Mouse (Mus musculus) ZHBTc4 (cell line): ENCODE data around the gene Loxl3.
A peak's percentile ranks its signal among the peaks of the same experiment; 100 is the strongest.

Experiments
- DNase-seq: peaks from one replicate; pipeline ENCODE4 v3.0.0-alpha.2; 2011; ENCODE audit warnings: low read depth, low spot score

Gene Loxl3

DNA sequence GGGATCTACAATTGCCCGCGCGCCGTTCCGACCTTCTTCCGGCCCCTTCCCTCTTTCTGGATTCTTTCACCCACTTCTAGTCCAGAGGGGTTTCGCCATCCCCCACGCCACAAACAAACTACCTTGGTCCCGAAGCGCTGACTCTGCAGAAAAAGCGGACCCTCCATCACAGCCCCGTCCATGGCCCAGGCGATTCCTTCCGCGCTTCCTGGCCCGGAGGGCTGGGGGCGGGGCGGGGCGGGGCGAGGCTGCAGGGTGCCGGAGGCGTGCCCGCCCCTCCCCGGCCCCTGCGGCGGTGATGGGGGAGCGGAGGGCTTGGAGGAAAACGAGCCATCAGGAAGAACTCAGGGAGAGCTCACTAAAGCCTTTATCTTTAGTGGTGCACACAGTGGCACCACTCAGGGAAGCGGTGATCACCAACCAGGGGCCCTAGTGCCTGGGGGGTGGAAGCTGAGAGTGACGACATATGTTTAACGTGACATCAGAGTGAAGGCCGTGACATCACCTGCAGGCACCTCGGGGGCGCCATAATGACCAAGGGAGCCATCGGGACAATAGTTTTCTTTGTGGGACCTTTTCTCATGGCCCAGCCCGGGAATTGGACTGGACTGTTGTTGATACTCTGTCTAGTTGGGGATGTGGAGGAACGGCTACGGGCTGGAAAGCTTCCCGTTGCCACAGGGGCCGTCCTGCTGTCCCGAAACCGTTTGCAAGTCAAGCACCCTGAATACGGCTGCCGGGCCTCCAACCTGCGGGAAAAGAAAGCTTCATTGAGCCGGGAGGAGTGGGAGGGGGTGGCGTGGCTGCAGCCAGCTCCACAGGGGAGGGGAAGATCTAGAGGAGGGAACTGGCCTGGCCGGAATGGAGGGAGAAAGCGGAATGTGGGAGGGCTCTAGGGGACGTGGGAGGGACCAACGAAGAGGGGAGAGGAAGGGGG is at the start of gene Loxl3, which contains the start of gene Dok1:
TSS of gene Loxl3 (plus strand) at position 925 of the 937 bp plus-strand sequence.
TSS of gene Dok1 (minus strand) at position 223 of the 937 bp plus-strand sequence.
- DNase-seq, result peak; percentile 91

DNA sequence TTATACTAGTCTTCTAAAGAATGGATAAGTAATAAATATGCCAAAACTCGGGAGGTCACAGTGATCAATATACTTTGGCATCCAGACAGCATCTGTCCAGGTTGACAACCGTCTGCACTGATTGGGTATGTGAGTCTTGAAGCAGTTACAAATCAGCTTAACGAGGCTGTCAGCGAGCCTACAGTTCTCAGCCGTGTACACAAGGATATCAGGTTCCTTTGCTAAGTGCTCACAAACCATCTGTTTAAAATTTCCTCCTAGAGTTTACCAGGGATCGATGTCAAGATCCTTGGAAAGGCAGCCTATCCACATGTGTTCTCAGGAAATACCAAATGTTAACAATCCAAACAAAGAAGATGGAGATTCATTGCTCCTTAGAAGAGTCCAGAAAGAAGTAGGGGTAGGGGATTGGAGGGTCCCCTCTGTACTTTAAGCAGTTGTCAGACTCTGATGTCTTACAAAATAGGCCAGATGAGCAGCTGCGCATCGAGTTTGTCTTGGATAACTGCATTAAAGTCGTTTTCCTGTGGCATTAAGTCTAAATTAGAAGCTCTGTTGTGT is 46.5 kb upstream of the Loxl3 start:
- DNase-seq, result no peak

DNA sequence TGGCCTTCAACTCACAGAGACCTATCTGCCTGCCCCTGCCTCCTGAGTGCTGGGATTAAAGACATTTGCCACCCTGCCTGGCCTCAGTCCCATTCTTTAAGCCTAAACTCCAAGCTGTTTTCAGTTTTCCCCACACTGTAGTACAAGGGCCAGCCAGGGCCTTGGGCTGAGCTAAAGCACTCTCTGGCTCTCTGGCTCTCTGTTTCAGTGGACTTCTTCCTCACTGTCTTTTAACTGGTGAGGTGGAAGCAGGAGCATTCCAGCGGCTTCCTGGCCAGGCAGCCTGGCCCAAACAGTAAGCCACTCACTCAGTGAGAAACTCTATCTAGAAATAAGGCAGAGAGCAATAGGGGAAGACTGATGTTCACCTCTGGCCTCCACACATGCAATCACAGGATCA is 40.3 kb upstream of the Loxl3 start:
- no peak for DNase-seq

DNA sequence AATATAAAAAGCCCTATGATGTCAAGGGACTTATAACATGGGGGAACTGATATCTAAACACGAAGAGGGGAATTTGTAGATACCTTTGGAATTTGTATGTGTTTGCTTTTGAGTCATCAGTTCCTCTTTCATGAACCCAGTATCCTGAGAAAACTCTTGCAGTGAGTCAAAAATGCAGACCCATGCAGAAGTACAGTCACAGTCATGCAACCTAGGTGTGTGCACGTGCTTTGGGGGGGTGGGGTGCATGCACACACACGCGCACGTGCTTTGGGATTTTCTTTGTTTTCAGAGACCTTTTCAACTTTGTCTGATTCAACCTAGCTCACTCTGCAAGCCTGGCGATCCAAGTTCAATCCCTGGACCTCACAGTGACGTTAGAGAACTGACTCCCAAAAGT is 39.6 kb upstream of the Loxl3 start:
- no peak for DNase-seq

DNA sequence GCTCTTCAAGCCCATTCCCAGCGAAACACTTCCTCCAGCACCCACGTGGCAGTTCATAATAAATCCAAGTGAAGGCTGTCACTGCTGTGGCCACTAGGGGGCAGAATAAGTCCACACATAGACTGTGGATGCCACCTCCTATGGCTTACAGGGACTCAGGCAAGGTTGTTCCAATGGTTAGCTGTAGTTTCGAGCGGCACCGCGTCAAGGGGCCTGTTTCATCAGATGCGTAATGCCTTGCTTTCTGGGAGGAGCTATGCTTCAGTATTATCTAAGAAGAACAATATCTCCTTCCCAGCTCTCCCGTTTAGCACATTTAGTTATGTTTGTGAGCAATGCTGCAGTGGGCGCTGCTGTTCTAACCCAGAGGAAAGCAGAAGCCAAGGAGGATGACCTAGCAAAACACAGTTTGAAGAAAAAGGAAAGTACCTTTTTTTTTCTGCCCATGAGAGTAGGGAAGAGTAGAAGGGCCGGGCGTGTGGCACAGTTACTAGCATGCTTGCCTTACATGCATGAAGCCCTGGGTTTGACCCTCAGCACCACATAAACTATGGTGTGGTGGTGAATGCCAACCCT is 37.1 kb upstream of the Loxl3 start:
- DNase-seq, result peak; percentile 94

DNA sequence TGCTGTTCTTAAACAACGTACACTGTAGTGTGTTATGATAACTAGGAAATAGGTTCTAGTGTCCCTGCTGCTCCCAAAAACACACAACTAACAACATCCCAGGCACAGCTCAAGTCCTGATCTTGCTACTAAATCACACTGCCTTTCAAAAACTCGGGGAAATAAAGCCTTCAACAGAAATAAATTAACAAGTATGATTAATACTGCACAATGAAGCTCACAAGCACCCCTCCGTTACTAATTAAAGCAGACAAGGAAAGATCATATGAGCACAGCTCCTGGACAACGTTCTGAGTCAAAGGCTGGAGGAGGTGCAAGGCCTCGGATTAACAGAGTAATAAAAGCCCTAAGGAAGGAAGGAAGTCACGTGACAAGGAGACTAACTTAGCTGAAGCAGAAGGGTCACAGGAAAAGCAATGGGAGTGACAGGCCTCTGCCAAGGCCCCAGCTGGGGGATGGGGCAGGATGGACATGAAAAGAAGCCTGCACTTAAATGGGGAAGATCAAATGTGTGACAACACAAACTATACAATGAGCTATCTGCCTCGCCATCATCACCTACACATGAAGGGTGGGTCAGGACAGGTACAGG is 36.4 kb upstream of the Loxl3 start:
- no peak for DNase-seq

DNA sequence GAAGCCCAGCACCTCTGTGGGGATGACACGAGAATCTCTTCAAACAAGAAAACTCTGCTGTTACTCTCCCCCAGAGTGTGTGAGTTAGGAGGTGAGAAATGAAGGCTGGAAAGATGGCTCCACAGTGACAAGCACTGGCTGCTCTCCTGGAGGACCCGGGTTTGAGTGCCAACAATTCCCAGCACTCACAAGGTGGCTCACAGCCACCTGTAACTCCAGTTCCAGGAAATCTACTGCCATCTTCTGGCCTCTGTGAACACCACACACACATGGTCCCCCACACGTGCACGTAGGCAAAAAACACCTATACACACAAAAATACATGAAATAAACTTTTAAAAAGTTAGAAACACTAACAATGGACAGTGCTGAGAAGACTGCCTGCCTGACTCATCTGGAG is 35.6 kb upstream of the Loxl3 start:
- peak; percentile 39 for DNase-seq

DNA sequence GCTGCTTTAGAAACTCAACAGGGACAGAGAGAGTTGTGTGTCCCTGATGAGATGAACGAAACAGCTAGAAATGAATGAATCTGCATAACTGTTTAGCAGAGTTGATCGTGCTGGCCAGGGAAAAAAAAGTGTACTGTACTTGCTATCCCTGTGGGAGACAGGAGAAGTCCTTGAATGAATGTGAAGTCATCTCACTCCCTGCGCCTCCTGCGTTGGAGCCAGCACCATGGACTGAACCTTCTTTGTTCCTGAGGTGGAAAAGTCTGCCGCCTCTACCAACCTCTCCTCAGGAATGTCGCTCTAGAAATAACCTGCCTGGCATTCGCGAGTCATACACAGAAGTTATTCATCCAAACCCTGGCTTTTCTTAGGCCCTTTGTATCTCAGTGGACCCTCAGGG is 34.0 kb upstream of the Loxl3 start:
- no peak for DNase-seq

DNA sequence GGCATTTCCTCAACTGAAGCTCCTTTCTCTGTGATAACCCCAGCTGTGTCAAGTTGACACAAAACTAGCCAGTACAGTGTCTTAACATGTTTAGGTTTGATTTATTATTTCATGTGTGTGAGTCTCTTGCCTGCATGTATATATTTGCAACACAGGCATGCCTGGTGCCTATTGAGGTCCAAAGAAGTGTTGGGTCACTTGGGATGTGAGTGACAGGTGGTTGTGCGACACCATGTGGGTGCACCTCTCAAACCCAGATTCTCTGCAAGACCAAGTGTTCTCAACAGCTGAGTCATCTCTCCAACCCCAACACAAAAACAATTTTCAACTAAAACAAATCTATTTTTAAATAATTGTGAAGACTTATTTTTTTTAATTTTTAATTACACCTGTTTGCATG is 30.9 kb upstream of the Loxl3 start:
- DNase-seq, result no peak

DNA sequence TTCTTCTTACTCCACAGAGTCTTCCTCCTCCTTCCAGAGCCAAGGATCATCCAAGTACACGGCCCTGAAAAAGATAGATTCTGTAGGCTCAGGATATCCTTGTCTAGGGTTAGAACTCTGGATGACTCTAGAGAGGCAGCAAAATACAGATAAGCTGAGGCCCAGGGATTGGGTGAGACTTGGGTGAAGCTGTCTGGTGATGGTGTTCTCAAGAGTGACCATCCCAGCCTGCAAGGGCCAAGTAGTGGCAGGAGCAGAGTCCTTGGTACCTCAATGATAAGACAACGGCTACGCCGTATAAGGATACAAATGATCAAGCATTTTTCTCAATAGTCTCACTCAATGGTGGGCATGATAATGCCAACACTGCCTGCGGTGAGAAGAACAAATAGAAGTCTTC is 30.1 kb upstream of the Loxl3 start:
- no peak for DNase-seq

DNA sequence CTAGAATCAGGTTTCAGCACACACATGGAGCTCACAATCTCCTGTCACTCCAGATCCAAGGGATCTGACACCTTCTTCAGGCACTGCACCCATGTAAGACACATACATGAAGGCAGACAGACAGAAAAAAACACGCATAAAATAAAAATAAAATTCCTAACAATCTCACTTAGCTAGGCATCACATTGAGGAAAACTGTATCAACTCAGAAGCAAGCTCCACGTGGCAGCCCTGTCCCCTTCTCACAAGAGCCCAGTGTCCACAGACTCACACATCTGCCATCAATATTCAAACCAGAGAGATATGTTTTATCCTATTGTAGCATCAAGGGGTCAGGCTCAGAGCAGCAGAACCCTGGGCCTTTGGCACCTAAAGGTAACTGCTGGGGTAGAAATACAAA is 29.7 kb upstream of the Loxl3 start:
- DNase-seq, result no peak

DNA sequence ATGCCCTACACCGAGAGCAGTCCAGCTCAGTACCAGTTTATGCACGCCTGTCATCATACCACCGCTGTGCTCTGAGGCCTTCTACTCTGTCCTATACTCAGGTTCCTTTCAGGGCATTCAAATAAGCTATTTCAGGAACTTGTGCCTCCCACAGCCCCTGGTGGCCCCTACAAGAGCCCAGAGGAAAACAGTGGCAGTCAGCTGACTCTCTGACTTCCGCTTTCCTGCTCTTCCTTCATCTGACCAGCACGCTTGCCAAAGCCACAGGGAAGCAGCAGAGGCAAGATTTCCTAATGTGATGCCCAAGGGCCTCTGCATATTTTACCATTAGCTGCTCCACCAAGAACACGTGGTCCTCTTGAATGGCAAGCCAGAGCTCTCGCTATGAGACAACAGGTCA is 29.1 kb upstream of the Loxl3 start:
- no peak for DNase-seq

DNA sequence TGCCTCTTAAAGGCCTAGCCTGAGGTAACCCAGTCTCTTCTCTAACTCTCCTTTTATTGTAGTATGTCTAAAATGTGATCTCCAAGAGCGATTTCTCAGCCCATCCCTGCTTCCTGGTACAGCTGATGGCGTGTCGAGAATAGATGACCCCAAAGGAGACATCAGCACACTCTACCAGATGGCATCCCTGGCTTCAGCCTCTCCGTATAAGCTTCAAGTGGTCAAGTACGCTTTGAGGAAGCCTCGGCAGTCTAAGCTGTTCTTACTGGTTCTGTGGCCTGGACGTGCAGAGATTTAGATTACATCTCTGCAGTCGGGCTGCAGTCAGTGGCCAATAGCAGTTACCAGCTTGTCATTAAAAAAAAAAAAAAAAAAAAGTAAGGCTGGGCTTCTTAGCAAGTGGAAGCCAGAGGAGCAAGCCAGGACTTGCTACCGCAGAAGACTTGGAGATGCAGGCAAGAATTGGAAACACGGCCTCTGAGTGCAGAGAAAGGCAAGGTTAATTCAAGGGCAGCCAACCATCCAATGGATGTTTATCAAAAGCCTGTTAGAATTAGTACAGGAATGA is 28.4 kb upstream of the Loxl3 start:
- DNase-seq, result no peak

DNA sequence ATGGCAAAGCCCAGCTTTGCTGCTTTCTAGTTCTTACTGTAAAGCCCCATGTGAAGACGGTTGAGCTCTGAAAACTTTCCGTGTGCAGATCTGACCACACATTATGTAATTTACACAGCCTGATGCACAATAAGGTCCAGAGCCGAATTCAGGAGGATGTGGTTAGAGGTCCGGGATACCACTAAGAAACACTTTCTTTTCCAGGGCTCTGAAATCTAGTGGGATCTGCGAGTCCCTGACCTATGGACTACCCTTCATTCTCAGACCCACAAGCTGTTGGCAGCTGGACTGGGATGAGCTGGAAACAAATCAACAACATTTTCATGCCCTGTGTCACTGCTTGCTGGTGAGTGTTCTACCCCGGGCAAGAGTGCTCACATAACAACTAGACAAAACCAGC is 27.9 kb upstream of the Loxl3 start:
- DNase-seq, result no peak

DNA sequence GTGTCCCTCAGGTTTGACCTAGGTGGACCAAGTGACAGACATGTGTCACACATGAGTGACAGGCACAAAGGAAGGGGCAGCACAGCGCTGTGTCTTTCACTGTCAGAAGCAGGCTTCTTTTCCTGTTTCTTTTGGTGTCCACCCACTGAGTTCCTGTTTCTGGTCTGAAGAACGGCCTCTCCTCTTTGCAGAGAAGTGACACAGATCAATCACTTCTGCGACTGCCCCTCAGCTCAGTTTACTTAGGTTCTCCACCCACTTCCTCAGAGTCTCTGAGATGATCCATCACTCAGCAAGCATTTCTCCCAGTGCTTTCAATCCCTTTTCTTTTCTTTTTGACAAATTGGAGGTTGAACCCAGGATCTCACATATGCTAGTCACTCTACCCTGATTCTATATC is 25.3 kb upstream of the Loxl3 start:
- no peak for DNase-seq

DNA sequence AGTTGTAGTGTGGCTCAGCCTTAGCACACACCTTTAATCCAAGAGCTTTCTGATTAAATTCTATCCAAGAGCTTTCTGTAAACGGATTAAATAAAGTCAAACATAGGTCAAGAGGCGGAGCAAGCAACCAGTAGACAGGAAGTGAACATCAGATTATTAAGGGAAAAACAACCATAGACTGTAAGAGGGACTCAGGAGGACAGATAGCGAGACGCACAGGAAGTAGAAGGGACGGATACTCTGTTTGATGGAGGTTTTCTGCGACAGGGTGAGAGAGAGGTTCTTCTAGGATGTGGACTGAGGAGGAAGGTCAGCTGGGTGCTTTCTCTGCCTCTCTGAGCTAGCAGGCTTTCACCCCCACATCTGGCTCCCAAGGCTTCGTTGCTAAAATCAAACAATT is 24.0 kb upstream of the Loxl3 start:
- DNase-seq, result no peak

DNA sequence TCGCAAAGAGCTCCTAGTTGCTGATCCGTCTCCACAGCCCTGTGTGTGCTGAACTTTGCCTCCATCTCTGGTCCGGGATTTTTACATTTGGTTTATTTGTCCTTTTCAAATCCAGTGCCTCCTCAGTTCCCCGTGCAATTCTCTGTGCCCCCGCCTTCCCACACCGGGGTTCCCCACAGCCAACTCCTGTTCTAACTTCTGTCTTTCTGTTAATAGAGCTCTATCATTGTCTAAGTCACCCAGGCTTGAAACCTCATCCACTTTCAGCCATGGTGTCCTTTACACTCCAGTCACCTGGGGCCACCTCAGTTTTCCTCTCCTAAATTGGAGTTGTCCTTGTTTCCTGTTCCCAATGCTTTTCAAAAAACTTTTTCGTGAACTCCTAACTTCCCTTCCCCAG is 22.7 kb upstream of the Loxl3 start:
- no peak for DNase-seq

DNA sequence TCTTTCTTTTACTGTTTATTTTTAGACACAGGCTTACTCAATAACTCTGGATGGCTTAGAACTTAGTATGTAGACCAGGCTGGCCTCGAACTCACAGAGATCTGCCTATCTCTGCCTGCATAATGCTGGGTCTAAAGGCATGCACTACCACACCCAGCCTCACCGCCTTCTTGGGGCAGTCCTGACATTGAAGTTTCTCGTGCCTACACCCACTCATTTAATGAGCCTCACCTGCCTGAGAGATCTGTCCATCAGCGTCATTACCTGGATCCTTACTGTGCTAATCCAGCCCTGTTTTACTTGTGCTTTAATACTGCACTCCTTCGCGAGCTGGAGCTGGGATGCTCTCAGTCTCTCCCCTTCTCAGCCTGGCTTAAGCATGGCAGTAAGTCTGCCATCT is 22.2 kb upstream of the Loxl3 start:
- no peak for DNase-seq

DNA sequence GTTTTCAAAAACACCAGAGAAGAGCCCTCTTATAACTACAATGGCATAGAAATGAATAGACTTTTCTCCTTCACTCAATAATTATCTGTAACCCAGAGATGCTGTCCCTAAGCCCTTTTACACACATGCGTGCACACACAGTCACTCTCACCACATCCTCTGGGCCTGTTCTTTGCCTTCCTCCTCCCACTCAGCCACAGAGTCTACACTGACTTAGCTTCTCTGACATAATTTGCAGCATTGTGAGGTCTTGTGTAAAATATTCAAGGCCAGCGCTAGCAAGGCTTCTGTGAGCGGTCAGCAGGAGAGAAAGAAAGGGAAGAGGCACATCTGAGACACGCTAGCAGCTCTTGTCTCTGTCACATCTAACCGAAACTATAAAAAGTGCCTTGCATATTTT is 20.5 kb upstream of the Loxl3 start:
- no peak for DNase-seq

DNA sequence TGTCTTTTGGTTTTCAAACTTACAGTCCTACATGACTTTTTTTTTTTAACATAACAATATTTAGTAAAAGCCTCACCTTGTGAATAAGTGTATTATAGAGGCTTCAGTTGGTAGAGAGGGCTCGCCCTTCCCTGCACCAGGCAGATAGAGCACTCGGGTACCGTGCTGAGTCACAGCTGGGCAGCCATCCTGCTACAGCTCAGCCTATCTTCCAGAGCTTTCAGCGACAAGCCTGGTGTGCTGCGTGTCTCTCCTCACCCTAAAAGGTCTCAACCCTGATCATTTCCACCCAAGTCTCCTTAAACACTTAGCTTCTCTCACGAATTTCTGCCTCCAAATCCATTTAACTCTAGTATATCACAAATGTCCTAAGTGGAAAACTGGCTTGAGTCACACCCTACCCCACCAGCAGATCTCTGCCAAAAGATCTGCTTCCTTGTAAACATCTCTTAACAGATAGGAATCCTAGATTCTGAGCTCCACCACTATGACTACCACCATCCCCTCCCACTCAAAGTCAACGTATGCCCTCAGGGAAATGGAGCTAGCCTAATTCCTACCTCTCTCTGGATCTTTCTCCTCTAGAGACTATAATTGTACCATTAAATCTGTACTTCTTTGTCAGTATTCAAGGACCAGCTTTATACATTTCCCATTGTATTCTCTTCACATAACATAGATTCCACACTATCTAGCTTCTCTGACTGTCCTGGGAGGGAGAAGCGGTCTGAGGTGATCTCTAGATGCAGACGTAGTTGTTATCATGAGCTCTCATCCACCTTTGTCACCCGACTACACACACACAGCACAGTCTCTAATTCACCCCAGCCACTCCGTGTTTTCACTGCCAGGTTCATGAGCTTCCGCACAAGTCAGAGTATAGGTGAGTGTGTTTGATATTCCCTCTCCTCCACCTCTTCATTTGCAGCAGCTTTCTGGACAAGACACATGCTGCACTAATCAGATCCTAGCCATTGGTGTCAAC is 19.2 kb upstream of the Loxl3 start:
- no peak for DNase-seq

DNA sequence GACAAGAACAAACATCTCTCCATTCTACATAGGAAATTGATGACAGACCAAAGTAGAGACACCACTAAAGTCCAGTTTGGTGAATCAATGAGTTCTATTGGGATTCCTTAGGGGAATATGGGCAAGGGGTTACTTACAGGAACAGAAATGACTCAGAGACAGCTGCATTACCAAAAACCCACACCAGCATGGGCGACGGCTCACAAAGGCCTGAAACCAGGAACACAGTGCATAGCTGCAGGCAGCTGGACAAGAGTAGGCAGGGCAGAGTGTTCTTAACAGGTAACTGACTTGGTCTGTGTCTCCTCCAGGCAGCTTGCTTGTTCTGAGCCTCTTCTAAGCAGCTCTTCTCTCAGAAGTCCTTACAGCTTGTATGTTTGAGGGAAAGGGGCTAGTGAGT is 18.2 kb upstream of the Loxl3 start:
- no peak for DNase-seq
